Mouse (Mus musculus) kidney, postnatal 36 days (tissue): ENCODE results near the gene Ccni.

Experiments used
- DNase-seq, 2 experiments: peaks; one replicate each; pipeline ENCODE4 v3.0.0; 2021 to 2022; ENCODE audit warnings: mixed read lengths in 2 of 2

The Ccni gene

DNA sequence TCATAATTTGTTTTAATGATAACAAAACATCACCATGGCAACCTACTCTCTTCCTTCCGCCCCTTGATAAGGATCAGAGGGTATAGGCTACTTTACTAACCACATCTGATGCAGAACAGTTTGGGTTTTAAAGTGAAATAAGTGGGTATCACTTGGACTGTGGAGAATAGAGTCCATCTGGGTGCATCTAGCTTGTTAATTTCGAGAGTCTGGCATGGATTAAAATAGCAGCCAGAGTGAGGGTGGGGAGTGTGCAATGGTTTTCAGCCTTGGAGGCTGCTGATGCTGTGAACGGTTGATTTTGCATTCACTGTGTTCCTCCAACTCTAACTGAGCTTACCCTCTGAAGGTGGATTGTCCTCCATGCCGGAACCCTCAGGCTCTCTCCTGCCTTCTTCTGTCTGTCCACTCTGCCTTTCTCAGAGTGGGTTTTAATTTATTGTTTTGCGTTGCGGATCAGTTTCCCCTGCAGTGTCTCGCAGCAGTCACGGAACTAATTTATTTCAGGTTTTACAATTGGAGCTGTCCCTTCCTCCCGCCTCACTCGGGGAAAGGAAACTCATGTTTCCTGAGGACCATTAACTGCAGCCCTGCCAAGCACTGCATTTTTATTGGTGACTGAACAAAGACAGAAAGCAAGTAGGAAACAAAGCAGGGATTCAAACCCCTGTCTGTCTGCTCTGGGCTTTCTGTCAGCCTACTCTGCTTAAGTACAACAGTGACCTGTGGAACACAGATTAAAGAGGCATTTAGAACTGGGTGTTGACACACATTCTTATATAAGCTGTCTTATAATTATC is 72.7 kb downstream of the Ccni start:
- peak; percentile 46 to 49 for DNase-seq
